Comparison of ENCODE assay signal across 10 mouse cellular contexts in the genomic region with DNA sequence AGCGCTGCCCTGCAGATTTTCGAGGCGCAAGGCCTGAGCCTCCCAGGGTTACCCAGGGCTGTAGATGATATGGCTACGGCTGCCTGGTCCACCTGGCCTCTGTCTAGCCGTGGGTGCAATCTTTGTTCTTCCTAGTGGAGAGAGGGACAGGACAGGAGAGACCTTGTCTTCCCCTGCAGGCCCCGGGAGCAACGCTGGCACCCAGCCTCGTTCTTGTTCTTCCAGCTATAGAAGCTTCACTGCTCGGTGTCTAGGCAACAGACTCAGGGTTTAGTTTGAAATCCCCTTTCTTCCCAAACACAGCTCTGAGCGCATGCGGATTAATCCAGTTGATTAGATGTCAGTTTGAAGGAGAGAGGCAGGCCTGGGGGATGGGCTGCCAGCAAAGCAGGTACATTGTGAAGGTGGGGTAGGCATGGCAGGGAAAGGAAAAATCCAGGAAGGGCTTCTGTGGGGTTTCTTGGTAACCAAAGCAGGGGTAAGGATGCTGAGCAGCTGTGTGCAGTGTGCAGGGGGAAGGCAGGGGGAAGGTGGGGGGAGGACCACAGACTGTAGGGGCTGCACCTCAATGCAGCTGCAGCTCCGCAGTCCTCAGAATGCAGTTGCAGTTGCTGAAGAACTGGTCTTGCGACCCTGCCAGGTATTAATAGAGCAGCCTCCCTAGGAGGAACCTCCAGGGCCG. TPM values are rescaled to one million over a fixed set of nuclear protein-coding genes. Genes with fewer than 3 reads are reported as not detected.
DNase-seq lines count a peak whose midpoint lies in the region; ATAC-seq lines count a peak whose summit lies in the region.
"Had no signal": no experiment of that assay in that cellular context is flagged by ENCODE, and none has a peak within 500 bp of the region (broad histone marks: within the 10 kb centered on the region; RNA-seq: fewer than 3 reads in every experiment).

No protein-coding gene starts in this region.

- no peaks in the 10 kb centered on the region for H3K9me3 ChIP-seq in forebrain, embryonic 14.5 days (replicated peaks; ENCODE audit: control insufficient read depth, low read length)
- no peaks in the 10 kb centered on the region for H3K9me3 ChIP-seq in neural tube, embryonic 15.5 days (replicated peaks)
- H3K9me3 ChIP-seq: liver, embryonic 13.5 days had no signal

- H3K27ac ChIP-seq in forebrain, embryonic 14.5 days (ENCODE audit: low read depth, low read length) = peak overlapping the region; percentile 82
- H3K27ac ChIP-seq in neural tube, embryonic 15.5 days (replicated peaks) = peak overlapping the region; percentile 79
- H3K27ac ChIP-seq: liver, embryonic 13.5 days had no signal

- peaks cover 29% of the 10 kb centered on the region for H3K4me1 ChIP-seq in forebrain, embryonic 14.5 days (ENCODE audit: control insufficient read depth, insufficient read depth, low read length)
- peaks cover 17% of the 10 kb centered on the region for H3K4me1 ChIP-seq in neural tube, embryonic 15.5 days
- H3K4me1 ChIP-seq: liver, embryonic 13.5 days had no signal

- peak; percentile 34 to 41 for DNase-seq in cerebellum, postnatal 10 days
- no peak for DNase-seq in cerebellum, adult 11-12 months
- peak; percentile 90 for DNase-seq in forebrain, embryonic 14.5 days (ENCODE audit: low spot score)
- peak; percentile 46 to 59 for DNase-seq in layer of hippocampus, adult 8-10 months (ENCODE audit: low spot score in 2 of 2)
- DNase-seq in spleen, adult 18-20 months = no peak
- no peak for DNase-seq in thymus, adult 18-20 months
- DNase-seq: liver, embryonic 13.5 days had no signal

- H3K27me3 ChIP-seq in forebrain, embryonic 14.5 days (replicated peaks; ENCODE audit: control insufficient read depth, insufficient read depth, low read length) = no peaks in the 10 kb centered on the region
- no peaks in the 10 kb centered on the region for H3K27me3 ChIP-seq in neural tube, embryonic 15.5 days (replicated peaks)

- peak; percentile 81 for ATAC-seq in forebrain, embryonic 14.5 days
- ATAC-seq in neural tube, embryonic 15.5 days (ENCODE audit: low FRiP score) = peak; percentile 77
- ATAC-seq in inflammation-experienced regulatory T-cells, adult 6 months = no peak

- H3K4me3 ChIP-seq in forebrain, embryonic 14.5 days (ENCODE audit: low read depth, low read length) = no peak overlapping the region
- H3K4me3 ChIP-seq in neural tube, embryonic 15.5 days (replicated peaks) = no peak overlapping the region
- H3K4me3 ChIP-seq: liver, embryonic 13.5 days had no signal

- H3K4me2 ChIP-seq in forebrain, embryonic 14.5 days (ENCODE audit: low read length) = peak overlapping the region; percentile 25; the same call in 1 of the 2 replicates
- H3K4me2 ChIP-seq in neural tube, embryonic 15.5 days = no peak overlapping the region
- H3K4me2 ChIP-seq: liver, embryonic 13.5 days had no signal

- H3K36me3 ChIP-seq in forebrain, embryonic 14.5 days (ENCODE audit: control insufficient read depth, insufficient read depth, low read length) = no peaks in the 10 kb centered on the region
- H3K36me3 ChIP-seq in neural tube, embryonic 15.5 days = no peaks in the 10 kb centered on the region
- H3K36me3 ChIP-seq: liver, embryonic 13.5 days had no signal

- peak overlapping the region; percentile 3 for H3K9ac ChIP-seq in forebrain, embryonic 14.5 days (ENCODE audit: low read length)
- no peak overlapping the region for H3K9ac ChIP-seq in neural tube, embryonic 15.5 days (replicated peaks)
- H3K9ac ChIP-seq: liver, embryonic 13.5 days had no signal

- WGBS in forebrain, embryonic 14.5 days = 12% methylated on average over 14 of the region's 14 CpGs
- WGBS in neural tube, embryonic 15.5 days = 51% methylated on average over 14 of the region's 14 CpGs

RNA-seq across cellular contexts. Expression of gene Myh7, which starts 1.2 kb away (rescaled TPM):
- polyA plus RNA-seq in forebrain, embryonic 14.5 days (2014; fragmentation: Nextera tagmentation; extraction: Ambion mirVana) = 5.4 and 6.5 TPM in 2 replicates
- total RNA-seq in layer of hippocampus, adult 8-10 months (2022) = 1 to 10 TPM; 6.0 to 10.0 (median 7.8) TPM
- polyA plus RNA-seq in neural tube, embryonic 15.5 days (2015; fragmentation: Nextera tagmentation; extraction: Ambion mirVana) = 7.4 and 9.6 TPM in 2 replicates
- polyA plus RNA-seq in inflammation-experienced regulatory T-cells, adult 6 months (2017; shearing (Covaris generic)) = not detected

RNA-seq across cellular contexts. Expression of gene Gm17428, which starts 18.9 kb away (rescaled TPM):
- not detected in 2 replicates for polyA plus RNA-seq in forebrain, embryonic 14.5 days (2014; fragmentation: Nextera tagmentation; extraction: Ambion mirVana)
- not detected for total RNA-seq in layer of hippocampus, adult 8-10 months (2022)
- polyA plus RNA-seq in neural tube, embryonic 15.5 days (2015; fragmentation: Nextera tagmentation; extraction: Ambion mirVana) = not detected in 2 replicates
- not detected for polyA plus RNA-seq in inflammation-experienced regulatory T-cells, adult 6 months (2017; shearing (Covaris generic))
- polyA plus RNA-seq: liver, embryonic 13.5 days; small intestine, adult 2 months had no signal

RNA-seq across cellular contexts. Expression of gene Ngdn, which starts 19.7 kb away (rescaled TPM):
- 64.1 and 72.0 TPM in 2 replicates for polyA plus RNA-seq in forebrain, embryonic 14.5 days (2014; fragmentation: Nextera tagmentation; extraction: Ambion mirVana)
- 10 to 100 TPM; 32.5 to 39.5 (median 34.1) TPM for total RNA-seq in layer of hippocampus, adult 8-10 months (2022)
- 47.6 and 60.4 TPM in 2 replicates for polyA plus RNA-seq in neural tube, embryonic 15.5 days (2015; fragmentation: Nextera tagmentation; extraction: Ambion mirVana)
- polyA plus RNA-seq in inflammation-experienced regulatory T-cells, adult 6 months (2017; shearing (Covaris generic)) = 100 to 1,000 TPM; 177 to 182 (median 181) TPM

RNA-seq across cellular contexts. Expression of gene Myh6, which starts 28.9 kb away (rescaled TPM):
- 0.91 and 1.2 TPM in 2 replicates for polyA plus RNA-seq in forebrain, embryonic 14.5 days (2014; fragmentation: Nextera tagmentation; extraction: Ambion mirVana)
- 1 to 10 TPM; 1.7 to 5.4 (median 2.6) TPM for total RNA-seq in layer of hippocampus, adult 8-10 months (2022)
- polyA plus RNA-seq in neural tube, embryonic 15.5 days (2015; fragmentation: Nextera tagmentation; extraction: Ambion mirVana) = 1.8 and 2.5 TPM in 2 replicates
- not detected for polyA plus RNA-seq in inflammation-experienced regulatory T-cells, adult 6 months (2017; shearing (Covaris generic))
- polyA plus RNA-seq: small intestine, adult 2 months had no signal

RNA-seq across cellular contexts. Expression of gene Cmtm5, which starts 59.5 kb away (rescaled TPM):
- 2.8 and 3.5 TPM in 2 replicates for polyA plus RNA-seq in forebrain, embryonic 14.5 days (2014; fragmentation: Nextera tagmentation; extraction: Ambion mirVana)
- 10 to 100 TPM; 62.4 to 83.2 (median 76.3) TPM for total RNA-seq in layer of hippocampus, adult 8-10 months (2022)
- 15.8 and 18.1 TPM in 2 replicates for polyA plus RNA-seq in neural tube, embryonic 15.5 days (2015; fragmentation: Nextera tagmentation; extraction: Ambion mirVana)
- not detected for polyA plus RNA-seq in inflammation-experienced regulatory T-cells, adult 6 months (2017; shearing (Covaris generic))

Comparison
In these comparisons a context has a peak if more than half of its experiments do, and no peak if none do; other contexts are left out.
1. DNase-seq: peak in cerebellum, postnatal 10 days (2 of 2), forebrain, embryonic 14.5 days (single experiment) and layer of hippocampus, adult 8-10 months (2 of 2); none in cerebellum, adult 11-12 months (single experiment), spleen, adult 18-20 months (0 of 2) and thymus, adult 18-20 months (0 of 2).